Mouse (Mus musculus): Measurements from ENCODE around the gene Dnah1. TPM values are rescaled to one million over a fixed set of nuclear protein-coding genes. Genes with fewer than 3 reads are reported as not detected.

The Dnah1 gene
- polyA plus RNA-seq, 1 experiment from 2014 or later, result 4.6 TPM

- no peak for TF ChIP-seq CTCF (IDR thresholded peaks at IDR 0.05; ENCODE audit: low read depth)
These were observed 4.2 kb downstream of the Dnah1 start for GRCm38 (mm10) chr14:31319546-31319945.

GRCm38 (mm10) chr14:31317754-31318153, 5.9 kb downstream of the Dnah1 start:
- Histone ChIP-seq H3K4me2 (no peak overlapping the region), H3K4me3 (ENCODE audit: low read depth, low read length) (no peak overlapping the region), H3K27ac (ENCODE audit: low read depth) (no peak overlapping the region), H3K9ac (no peak overlapping the region), H3K4me1 (ENCODE audit: insufficient read depth) (no peaks in the 10 kb centered on the region), H3K27me3 (ENCODE audit: insufficient read depth, low read length) (no peaks in the 10 kb centered on the region), H3K9me3 (ENCODE audit: low read depth, low read length) (no peaks in the 10 kb centered on the region), H3K36me3 (ENCODE audit: insufficient read depth) (no peaks in the 10 kb centered on the region)
- DNase-seq (no peak), ATAC-seq (ENCODE audit: insufficient read depth) (no peak)
- WGBS, result 78% methylated on average over 3 of the region's 3 CpGs
- TF ChIP-seq CTCF (IDR thresholded peaks at IDR 0.05; ENCODE audit: low read depth), result no peak

More at GRCm38 (mm10) chr14:31319546-31319945, 4.2 kb downstream of the Dnah1 start:
- Histone ChIP-seq H3K36me3 (ENCODE audit: insufficient read depth) (no peaks in the 10 kb centered on the region), H3K27ac (ENCODE audit: low read depth) (no peak overlapping the region), H3K9ac (no peak overlapping the region), H3K27me3 (ENCODE audit: insufficient read depth, low read length) (no peaks in the 10 kb centered on the region), H3K4me2 (no peak overlapping the region), H3K9me3 (ENCODE audit: low read depth, low read length) (no peaks in the 10 kb centered on the region), H3K4me3 (ENCODE audit: low read depth, low read length) (no peak overlapping the region), H3K4me1 (ENCODE audit: insufficient read depth) (no peaks in the 10 kb centered on the region)
- ATAC-seq (ENCODE audit: insufficient read depth), result no peak
- 64% methylated on average over 10 of the region's 10 CpGs for WGBS
- no peak for DNase-seq

GRCm38 (mm10) chr14:31316613-31317012, 7.1 kb downstream of the Dnah1 start:
- Histone ChIP-seq H3K27ac (ENCODE audit: low read depth) (no peak overlapping the region), H3K4me2 (no peak overlapping the region), H3K4me3 (ENCODE audit: low read depth, low read length) (no peak overlapping the region), H3K9me3 (ENCODE audit: low read depth, low read length) (no peaks in the 10 kb centered on the region), H3K27me3 (ENCODE audit: insufficient read depth, low read length) (no peaks in the 10 kb centered on the region), H3K36me3 (ENCODE audit: insufficient read depth) (no peaks in the 10 kb centered on the region), H3K4me1 (ENCODE audit: insufficient read depth) (no peaks in the 10 kb centered on the region), H3K9ac (no peak overlapping the region)
- TF ChIP-seq CTCF (IDR thresholded peaks at IDR 0.05; ENCODE audit: low read depth), result no peak
- ATAC-seq (ENCODE audit: insufficient read depth) (no peak), DNase-seq (no peak)
- 47% methylated on average over 12 of the region's 12 CpGs for WGBS

GRCm38 (mm10) chr14:31313192-31313591, 10.5 kb downstream of the Dnah1 start:
- H3K36me3 ChIP-seq (ENCODE audit: insufficient read depth), result no peaks in the 10 kb centered on the region
- WGBS, result 64% methylated on average over 3 of the region's 3 CpGs
- H3K9ac ChIP-seq, result no peak overlapping the region
- no peaks in the 10 kb centered on the region for H3K27me3 ChIP-seq (ENCODE audit: insufficient read depth, low read length)
- H3K9me3 ChIP-seq (ENCODE audit: low read depth, low read length), result no peaks in the 10 kb centered on the region
- H3K4me3 ChIP-seq (ENCODE audit: low read depth, low read length), result no peak overlapping the region
- no peak for TF ChIP-seq CTCF (IDR thresholded peaks at IDR 0.05; ENCODE audit: low read depth)
- no peaks in the 10 kb centered on the region for H3K4me1 ChIP-seq (ENCODE audit: insufficient read depth)
- no peak for DNase-seq
- no peak overlapping the region for H3K4me2 ChIP-seq
- no peak overlapping the region for H3K27ac ChIP-seq (ENCODE audit: low read depth)
- ATAC-seq (ENCODE audit: insufficient read depth), result no peak

- H3K4me2 ChIP-seq, result no peak overlapping the region
- no peak overlapping the region for H3K27ac ChIP-seq (ENCODE audit: low read depth)
- DNase-seq (no peak), ATAC-seq (ENCODE audit: insufficient read depth) (no peak)
- H3K9ac ChIP-seq, result no peak overlapping the region
- H3K27me3 ChIP-seq (ENCODE audit: insufficient read depth, low read length), result no peaks in the 10 kb centered on the region
- no peak for TF ChIP-seq CTCF (IDR thresholded peaks at IDR 0.05; ENCODE audit: low read depth)
- 67% methylated on average over 8 of the region's 8 CpGs for WGBS
- H3K36me3 ChIP-seq (ENCODE audit: insufficient read depth), result no peaks in the 10 kb centered on the region
- H3K9me3 ChIP-seq (ENCODE audit: low read depth, low read length), result no peaks in the 10 kb centered on the region
- no peak overlapping the region for H3K4me3 ChIP-seq (ENCODE audit: low read depth, low read length)
- H3K4me1 ChIP-seq (ENCODE audit: insufficient read depth), result no peaks in the 10 kb centered on the region
These were observed 38.0 kb downstream of the Dnah1 start for GRCm38 (mm10) chr14:31285728-31286127.

GRCm38 (mm10) chr14:31272164-31272563, 51.5 kb downstream of the Dnah1 start:
- Histone ChIP-seq H3K9ac (no peak overlapping the region), H3K36me3 (ENCODE audit: insufficient read depth) (no peaks in the 10 kb centered on the region), H3K4me3 (ENCODE audit: low read depth, low read length) (no peak overlapping the region), H3K9me3 (ENCODE audit: low read depth, low read length) (no peaks in the 10 kb centered on the region), H3K4me1 (ENCODE audit: insufficient read depth) (no peaks in the 10 kb centered on the region), H3K4me2 (no peak overlapping the region), H3K27me3 (ENCODE audit: insufficient read depth, low read length) (no peaks in the 10 kb centered on the region), H3K27ac (ENCODE audit: low read depth) (no peak overlapping the region)
- peak; percentile 94 for TF ChIP-seq CTCF (IDR thresholded peaks at IDR 0.05; ENCODE audit: low read depth)
- ATAC-seq (ENCODE audit: insufficient read depth), result 0 out of 2 replicates have a peak, but pooled peaks have one; percentile 33
- DNase-seq, result peak; percentile 91
- 18% methylated on average over 7 of the region's 7 CpGs for WGBS

- Histone ChIP-seq H3K4me2 (no peak overlapping the region), H3K4me1 (ENCODE audit: insufficient read depth) (no peaks in the 10 kb centered on the region), H3K27me3 (ENCODE audit: insufficient read depth, low read length) (no peaks in the 10 kb centered on the region), H3K9ac (no peak overlapping the region), H3K27ac (ENCODE audit: low read depth) (no peak overlapping the region), H3K36me3 (ENCODE audit: insufficient read depth) (no peaks in the 10 kb centered on the region), H3K9me3 (ENCODE audit: low read depth, low read length) (no peaks in the 10 kb centered on the region), H3K4me3 (ENCODE audit: low read depth, low read length) (no peak overlapping the region)
- no peak for TF ChIP-seq CTCF (IDR thresholded peaks at IDR 0.05; ENCODE audit: low read depth)
- no peak for ATAC-seq (ENCODE audit: insufficient read depth)
- WGBS, result 91% methylated on average over 6 of the region's 6 CpGs
- no peak for DNase-seq
These were observed 52.6 kb downstream of the Dnah1 start for GRCm38 (mm10) chr14:31271121-31271520.
